Mouse (Mus musculus): ENCODE data around the gene Dgat2. TPM values are rescaled to one million over a fixed set of nuclear protein-coding genes. Genes with fewer than 3 reads are reported as not detected.

The Dgat2 gene
- polyA plus RNA-seq, 1 experiment from 2014 or later, result 15.3 TPM

DNA sequence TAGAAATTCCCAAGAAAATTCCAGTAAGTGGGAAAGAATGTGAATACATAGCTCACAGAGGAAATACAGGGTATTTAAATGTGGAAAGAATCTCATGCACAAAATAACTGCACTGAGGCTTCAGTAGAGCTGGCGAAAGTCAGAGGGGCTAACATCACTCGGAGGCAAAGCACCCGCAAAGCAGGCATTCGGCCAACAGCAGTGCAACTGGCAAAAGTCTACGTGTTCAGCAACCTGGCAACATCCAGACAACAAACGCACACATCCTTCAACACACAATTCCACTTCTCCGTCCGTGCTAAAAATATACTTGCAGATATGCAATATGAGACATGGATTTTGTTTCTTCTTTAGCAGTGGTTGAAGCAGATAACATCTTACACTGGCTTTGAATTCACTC lies 56.5 kb downstream of the Dgat2 start:
- Histone ChIP-seq H3K4me3 (ENCODE audit: low read depth, low read length) (no peak overlapping the region), H3K4me2 (replicated peaks; ENCODE audit: low read depth, low read length) (no peak overlapping the region), H3K27me3 (replicated peaks; ENCODE audit: insufficient read depth, low read length) (no peaks in the 10 kb centered on the region), H3K9ac (replicated peaks; ENCODE audit: low read depth) (no peak overlapping the region), H3K27ac (ENCODE audit: low read length) (no peak overlapping the region), H3K4me1 (ENCODE audit: insufficient read depth, low read depth, low read length) (peaks cover 9% of the 10 kb centered on the region; the same call in 1 of the 2 replicates), H3K9me3 (ENCODE audit: low read length) (no peaks in the 10 kb centered on the region), H3K36me3 (ENCODE audit: insufficient read depth, low read length) (no peaks in the 10 kb centered on the region)
- DNase-seq (ENCODE audit: low spot score), result peak; percentile 50
- WGBS, result 24% methylated on average over 8 of the region's 8 CpGs
- no peak for ATAC-seq
- TF ChIP-seq CTCF (IDR thresholded peaks at IDR 0.05) (no peak), EP300 (IDR thresholded peaks at IDR 0.05) (no peak)

GRCm38 (mm10) chr7:99122651-99123050 lies 59.9 kb downstream of the Dgat2 start:
- no peak overlapping the region for H3K4me3 ChIP-seq (ENCODE audit: low read depth, low read length)
- no peak overlapping the region for H3K27ac ChIP-seq (ENCODE audit: low read length)
- no peaks in the 10 kb centered on the region; the same call in 1 of the 2 replicates for H3K4me1 ChIP-seq (ENCODE audit: insufficient read depth, low read depth, low read length)
- TF ChIP-seq EP300 (IDR thresholded peaks at IDR 0.05), result no peak
- no peak for TF ChIP-seq CTCF (IDR thresholded peaks at IDR 0.05)
- no peak overlapping the region for H3K4me2 ChIP-seq (replicated peaks; ENCODE audit: low read depth, low read length)
- no peaks in the 10 kb centered on the region for H3K9me3 ChIP-seq (ENCODE audit: low read length)
- H3K27me3 ChIP-seq (replicated peaks; ENCODE audit: insufficient read depth, low read length), result no peaks in the 10 kb centered on the region
- no peaks in the 10 kb centered on the region for H3K36me3 ChIP-seq (ENCODE audit: insufficient read depth, low read length)
- no peak for DNase-seq (ENCODE audit: low spot score)
- ATAC-seq, result no peak
- H3K9ac ChIP-seq (replicated peaks; ENCODE audit: low read depth), result no peak overlapping the region
- 70% methylated on average over 5 of the region's 5 CpGs for WGBS

DNA sequence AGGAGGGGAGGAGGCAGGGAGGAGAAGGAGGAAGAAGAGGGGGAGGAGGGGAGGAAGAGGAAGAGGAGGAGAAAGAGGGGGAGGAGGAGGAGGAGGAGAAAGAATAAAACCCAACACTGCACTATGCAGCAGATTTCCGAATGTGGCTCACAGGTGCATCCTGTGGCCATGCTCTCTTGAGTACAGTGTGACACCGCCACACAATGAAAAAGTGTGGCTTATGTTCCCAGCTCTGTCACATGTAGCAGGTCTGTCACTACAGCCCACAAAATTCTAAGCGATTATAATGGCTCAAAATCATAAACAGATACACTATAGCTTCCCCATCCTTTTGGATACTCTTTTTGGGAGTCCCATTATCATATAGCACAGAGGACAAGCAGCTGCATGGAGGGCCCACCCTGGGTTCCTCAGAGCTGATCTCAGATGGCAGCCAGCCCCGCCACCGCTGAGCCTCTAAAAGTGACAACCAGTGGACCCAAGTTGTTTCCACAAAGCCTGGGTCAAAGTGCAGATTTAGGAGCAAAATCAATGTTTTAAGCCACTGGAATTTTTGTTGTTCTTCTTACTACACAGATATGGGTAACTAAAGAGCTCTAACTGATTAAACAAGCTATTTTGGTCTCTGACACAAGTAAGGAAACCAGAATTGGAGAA lies 61.5 kb downstream of the Dgat2 start:
- TF ChIP-seq EP300 (IDR thresholded peaks at IDR 0.05) (no peak), CTCF (IDR thresholded peaks at IDR 0.05) (no peak)
- Histone ChIP-seq H3K4me1 (ENCODE audit: insufficient read depth, low read depth, low read length) (no peaks in the 10 kb centered on the region), H3K9me3 (ENCODE audit: low read length) (no peaks in the 10 kb centered on the region), H3K36me3 (ENCODE audit: insufficient read depth, low read length) (no peaks in the 10 kb centered on the region), H3K4me3 (ENCODE audit: low read depth, low read length) (no peak overlapping the region), H3K9ac (replicated peaks; ENCODE audit: low read depth) (no peak overlapping the region), H3K27ac (ENCODE audit: low read length) (no peak overlapping the region), H3K27me3 (replicated peaks; ENCODE audit: insufficient read depth, low read length) (no peaks in the 10 kb centered on the region), H3K4me2 (replicated peaks; ENCODE audit: low read depth, low read length) (no peak overlapping the region)
- DNase-seq (ENCODE audit: low spot score) (no peak), ATAC-seq (no peak)
- 65% methylated on average over 5 of the region's 5 CpGs for WGBS

DNA sequence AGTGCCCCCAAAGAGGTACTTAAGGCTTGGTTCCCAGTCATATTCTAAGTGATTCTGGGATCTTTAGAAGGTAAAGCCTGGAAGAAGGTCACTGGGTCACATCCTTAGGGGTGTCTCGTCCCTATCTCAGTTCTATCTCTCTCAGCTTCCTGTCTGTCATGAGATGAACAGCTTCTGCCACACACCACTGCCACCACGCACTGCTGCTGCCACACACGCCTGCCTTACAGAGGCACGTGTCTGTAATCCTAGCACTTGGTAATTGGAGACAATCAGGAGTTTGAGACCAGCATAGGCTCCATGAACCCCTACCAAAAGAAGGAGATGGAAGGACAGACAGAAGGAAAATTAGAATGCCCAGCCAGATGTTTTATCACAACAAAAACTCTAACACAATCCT lies 62.4 kb downstream of the Dgat2 start:
- no peaks in the 10 kb centered on the region for H3K36me3 ChIP-seq (ENCODE audit: insufficient read depth, low read length)
- 66% methylated on average over 4 of the region's 4 CpGs for WGBS
- H3K4me1 ChIP-seq (ENCODE audit: insufficient read depth, low read depth, low read length), result no peaks in the 10 kb centered on the region
- H3K27ac ChIP-seq (ENCODE audit: low read length), result no peak overlapping the region
- no peak overlapping the region for H3K4me2 ChIP-seq (replicated peaks; ENCODE audit: low read depth, low read length)
- ATAC-seq (no peak), DNase-seq (ENCODE audit: low spot score) (no peak)
- no peak overlapping the region for H3K4me3 ChIP-seq (ENCODE audit: low read depth, low read length)
- no peaks in the 10 kb centered on the region for H3K9me3 ChIP-seq (ENCODE audit: low read length)
- TF ChIP-seq EP300 (IDR thresholded peaks at IDR 0.05), result no peak
- no peak for TF ChIP-seq CTCF (IDR thresholded peaks at IDR 0.05)
- H3K9ac ChIP-seq (replicated peaks; ENCODE audit: low read depth), result no peak overlapping the region
- H3K27me3 ChIP-seq (replicated peaks; ENCODE audit: insufficient read depth, low read length), result no peaks in the 10 kb centered on the region

GRCm38 (mm10) chr7:99116781-99117180 lies 65.7 kb downstream of the Dgat2 start:
- Histone ChIP-seq H3K27me3 (replicated peaks; ENCODE audit: insufficient read depth, low read length) (no peaks in the 10 kb centered on the region), H3K9ac (replicated peaks; ENCODE audit: low read depth) (no peak overlapping the region), H3K4me1 (ENCODE audit: insufficient read depth, low read depth, low read length) (no peaks in the 10 kb centered on the region), H3K4me2 (replicated peaks; ENCODE audit: low read depth, low read length) (no peak overlapping the region), H3K36me3 (ENCODE audit: insufficient read depth, low read length) (peaks cover 8% of the 10 kb centered on the region; the same call in 1 of the 2 replicates), H3K27ac (ENCODE audit: low read length) (no peak overlapping the region), H3K9me3 (ENCODE audit: low read length) (no peaks in the 10 kb centered on the region), H3K4me3 (ENCODE audit: low read depth, low read length) (no peak overlapping the region)
- TF ChIP-seq EP300 (IDR thresholded peaks at IDR 0.05), result no peak
- TF ChIP-seq CTCF (IDR thresholded peaks at IDR 0.05), result no peak
- DNase-seq (ENCODE audit: low spot score) (no peak), ATAC-seq (no peak)
- WGBS, result 53% methylated on average over 3 of the region's 3 CpGs

DNA sequence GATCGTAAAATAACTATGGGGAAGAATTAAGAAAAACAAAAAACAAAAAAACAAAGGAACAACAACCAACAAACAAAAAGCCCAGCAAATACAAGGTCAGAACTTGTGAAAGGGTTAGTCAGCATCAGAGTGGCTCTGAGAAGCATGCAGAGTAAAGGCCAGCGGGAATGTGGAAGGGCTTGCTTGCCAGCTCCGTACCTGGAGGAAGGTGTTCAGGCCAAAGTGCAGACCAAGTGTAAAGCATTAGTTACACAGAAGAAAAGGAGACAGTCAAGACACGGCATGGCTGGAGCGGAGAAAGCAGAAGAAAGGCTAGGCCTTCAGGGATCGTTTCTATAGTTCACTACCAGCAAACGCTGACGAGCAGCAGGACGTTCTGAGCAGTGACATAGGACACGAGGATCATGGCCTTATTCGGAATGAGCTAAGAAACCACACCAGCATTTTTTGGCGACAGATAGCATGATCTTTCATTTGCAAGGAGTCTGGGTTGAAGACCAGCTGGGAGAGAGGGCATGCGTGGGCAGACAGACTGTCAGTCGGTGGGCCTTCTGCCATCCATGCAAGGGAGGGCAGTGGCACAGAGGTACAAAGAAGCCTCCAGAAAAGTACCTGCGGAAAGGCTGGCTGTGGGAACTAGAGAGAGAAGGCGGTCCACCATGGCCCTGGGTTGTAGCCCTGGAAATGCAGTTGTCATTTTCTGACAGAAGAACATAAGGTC lies 68.4 kb downstream of the Dgat2 start:
- Histone ChIP-seq H3K36me3 (ENCODE audit: insufficient read depth, low read length) (peaks cover 8% of the 10 kb centered on the region; the same call in 1 of the 2 replicates), H3K4me1 (ENCODE audit: insufficient read depth, low read depth, low read length) (no peaks in the 10 kb centered on the region), H3K27me3 (replicated peaks; ENCODE audit: insufficient read depth, low read length) (no peaks in the 10 kb centered on the region), H3K4me3 (ENCODE audit: low read depth, low read length) (no peak overlapping the region), H3K27ac (ENCODE audit: low read length) (no peak overlapping the region), H3K9me3 (ENCODE audit: low read length) (no peaks in the 10 kb centered on the region), H3K9ac (replicated peaks; ENCODE audit: low read depth) (no peak overlapping the region), H3K4me2 (replicated peaks; ENCODE audit: low read depth, low read length) (no peak overlapping the region)
- no peak for TF ChIP-seq EP300 (IDR thresholded peaks at IDR 0.05)
- TF ChIP-seq CTCF (IDR thresholded peaks at IDR 0.05), result no peak
- DNase-seq (ENCODE audit: low spot score) (no peak), ATAC-seq (no peak)
- 78% methylated on average over 16 of the region's 16 CpGs for WGBS
